Mouse (Mus musculus) CH12.LX (cell line): ENCODE data around the gene Mprip. TPM values are rescaled to one million over a fixed set of nuclear protein-coding genes. Genes with fewer than 3 reads are reported as not detected.

Source experiments
- DNase-seq: peaks from one replicate; pipeline ENCODE4 v3.0.0-alpha.2; 2013; ENCODE audit errors: extremely low read depth
- H3K27ac ChIP-seq: 2 replicates; pipeline ENCODE4 v1.5.1; 2012; ENCODE audit warnings: low read depth, mild to moderate bottlenecking, control low read depth, moderate library complexity; ENCODE audit not compliant: insufficient read depth
- H3K27me3 ChIP-seq: replicated peaks from 2 replicates; pipeline ENCODE3; 2012; ENCODE audit warnings: inconsistent platforms
- H3K36me3 ChIP-seq, 2 experiments: replicated peaks in 1 of 2; 2 replicates each; pipeline versions ENCODE3 to v1.6.1; 2012; ENCODE audit warnings: inconsistent platforms in 1 of 2, low read length in 1 of 2, mild to moderate bottlenecking in 1 of 2, mixed read lengths in 1 of 2, moderate library complexity in 1 of 2; ENCODE audit not compliant: control insufficient read depth in 1 of 2, insufficient read depth in 1 of 2
- H3K4me1 ChIP-seq, 2 experiments: 2 replicates each; pipeline ENCODE4 v1.6.1; 2012; ENCODE audit warnings: inconsistent platforms in 1 of 2, moderate library complexity in 1 of 2; ENCODE audit not compliant: insufficient read depth in 2 of 2, control insufficient read depth in 1 of 2
- H3K4me2 ChIP-seq: 2 replicates; pipeline ENCODE4 v1.6.1; 2012; ENCODE audit warnings: low read depth, mild to moderate bottlenecking, control low read depth; ENCODE audit not compliant: poor library complexity, insufficient read depth, severe bottlenecking
- H3K4me3 ChIP-seq, 3 experiments: fragments of 150-350 bp in 1 of 3; sonication (generic) in 1 of 3; replicated peaks in 1 of 3; 2 replicates each; pipeline versions ENCODE3 to v1.5.1; 2011 to 2012; ENCODE audit warnings: low read depth in 2 of 3, low read length in 2 of 3, mild to moderate bottlenecking in 2 of 3, moderate library complexity in 2 of 3, control low read depth in 1 of 3, improper control_type of control experiment in 1 of 3, inconsistent platforms in 1 of 3, mixed read lengths in 1 of 3; ENCODE audit not compliant: poor library complexity in 1 of 3
- H3K79me2 ChIP-seq: replicated peaks from 2 replicates; pipeline ENCODE4 v1.6.1; 2012; ENCODE audit warnings: mild to moderate bottlenecking, moderate library complexity; ENCODE audit not compliant: control insufficient read depth, poor library complexity, insufficient read depth, severe bottlenecking; ENCODE audit errors: extremely low read depth
- H3K9ac ChIP-seq: 2 replicates; pipeline ENCODE4 v1.6.1; 2012; ENCODE audit warnings: low read depth, mild to moderate bottlenecking, control low read depth, moderate library complexity; ENCODE audit not compliant: insufficient read depth
- H3K9me3 ChIP-seq: replicated peaks from 2 replicates; pipeline ENCODE3; 2012; ENCODE audit warnings: low read length, inconsistent platforms, mixed read lengths
- BHLHE40 ChIP-seq: IDR thresholded peaks from 2 replicates; pipeline ENCODE4 v1.6.1; 2011; ENCODE audit warnings: mild to moderate bottlenecking, low read depth, low read length, improper control_type of control experiment
- CHD1 ChIP-seq: IDR thresholded peaks from 2 replicates; pipeline ENCODE4 v1.6.1; 2012; ENCODE audit warnings: low read depth, low read length, improper control_type of control experiment, inconsistent platforms
- CHD2 ChIP-seq: IDR thresholded peaks from 2 replicates; pipeline ENCODE4 v1.6.1; 2011; ENCODE audit warnings: low read length, improper control_type of control experiment
- CTCF ChIP-seq, 2 experiments: IDR thresholded peaks in 1 of 2; conservative IDR thresholded peaks in 1 of 2; 2 replicates each; pipeline ENCODE4 v1.5.1; 2011 to 2012; ENCODE audit warnings: low read depth in 2 of 2, low read length in 2 of 2, improper control_type of control experiment in 1 of 2, inconsistent platforms in 1 of 2, mild to moderate bottlenecking in 1 of 2, moderate library complexity in 1 of 2
- E2F4 ChIP-seq: IDR thresholded peaks from 2 replicates; pipeline ENCODE4 v1.6.1; 2011; ENCODE audit warnings: low read depth, low read length, improper control_type of control experiment; ENCODE audit not compliant: insufficient replicate concordance
- EP300 ChIP-seq: IDR thresholded peaks from 2 replicates; pipeline ENCODE4 v1.6.1; 2011; ENCODE audit warnings: low read length, improper control_type of control experiment
- ETS1 ChIP-seq: conservative IDR thresholded peaks from 2 replicates; pipeline ENCODE4 v1.6.1; 2012; ENCODE audit warnings: low read depth, mild to moderate bottlenecking, inconsistent platforms, low read length, improper control_type of control experiment, moderate library complexity
- GABPA ChIP-seq: IDR thresholded peaks from 2 replicates; pipeline ENCODE4 v1.6.1; 2012; ENCODE audit warnings: low read depth, low read length, improper control_type of control experiment, inconsistent platforms; ENCODE audit not compliant: insufficient replicate concordance
- HCFC1 ChIP-seq: IDR thresholded peaks from 2 replicates; pipeline ENCODE4 v1.6.1; 2012; ENCODE audit warnings: low read depth, mild to moderate bottlenecking, inconsistent platforms, low read length, improper control_type of control experiment
- JUN ChIP-seq: IDR thresholded peaks from 2 replicates; pipeline ENCODE4 v1.6.1; 2011; ENCODE audit warnings: low read depth, mild to moderate bottlenecking, low read length, improper control_type of control experiment, moderate library complexity; ENCODE audit not compliant: insufficient read depth
- MAFK ChIP-seq: IDR thresholded peaks from 2 replicates; pipeline ENCODE4 v1.6.1; 2011; ENCODE audit warnings: low read length, improper control_type of control experiment; ENCODE audit not compliant: insufficient replicate concordance
- MAX ChIP-seq: IDR thresholded peaks from 2 replicates; pipeline ENCODE4 v1.6.1; 2011; ENCODE audit warnings: low read length, improper control_type of control experiment
- MEF2A ChIP-seq: IDR thresholded peaks from 2 replicates; pipeline ENCODE4 v1.6.1; 2014; ENCODE audit warnings: low read depth, mild to moderate bottlenecking, inconsistent platforms, low read length, improper control_type of control experiment, borderline replicate concordance
- MYC ChIP-seq: IDR thresholded peaks from 2 replicates; pipeline ENCODE4 v1.6.1; 2011; ENCODE audit warnings: low read depth, mild to moderate bottlenecking, improper control_type of control experiment, low read length
- NRF1 ChIP-seq: IDR thresholded peaks from 2 replicates; pipeline ENCODE4 v1.6.1; 2014; ENCODE audit warnings: low read depth, mild to moderate bottlenecking, inconsistent platforms, low read length, improper control_type of control experiment, moderate library complexity
- PAX5 ChIP-seq: IDR thresholded peaks from 2 replicates; pipeline ENCODE4 v1.6.1; 2012; ENCODE audit warnings: low read length, inconsistent platforms, mixed read lengths
- POLR2A ChIP-seq: IDR thresholded peaks from 2 replicates; pipeline ENCODE4 v1.6.1; 2011; ENCODE audit warnings: low read depth, mild to moderate bottlenecking, improper control_type of control experiment, low read length
- POLR2AphosphoS2 ChIP-seq: IDR thresholded peaks from 2 replicates; pipeline ENCODE4 v1.6.1; 2011; ENCODE audit warnings: low read depth, low read length, improper control_type of control experiment
- RCOR1 ChIP-seq: conservative IDR thresholded peaks from 2 replicates; pipeline ENCODE4 v1.6.1; 2012; ENCODE audit warnings: low read depth, mild to moderate bottlenecking, inconsistent platforms, low read length, improper control_type of control experiment
- SIN3A ChIP-seq: IDR thresholded peaks from 2 replicates; pipeline ENCODE4 v1.6.1; 2012; ENCODE audit warnings: low read length, improper control_type of control experiment, inconsistent platforms
- TCF12 ChIP-seq: IDR thresholded peaks from 2 replicates; pipeline ENCODE4 v1.6.1; 2014; ENCODE audit warnings: low read depth, mild to moderate bottlenecking, inconsistent platforms, low read length, improper control_type of control experiment
- USF1 ChIP-seq: IDR thresholded peaks from 2 replicates; pipeline ENCODE4 v1.6.1; 2014; ENCODE audit warnings: low read depth, mild to moderate bottlenecking, inconsistent platforms, low read length, improper control_type of control experiment
- USF2 ChIP-seq: conservative IDR thresholded peaks from 2 replicates; pipeline ENCODE4 v1.6.1; 2011; ENCODE audit warnings: low read depth, low read length, improper control_type of control experiment
- ZC3H11A ChIP-seq: IDR thresholded peaks from 2 replicates; pipeline ENCODE4 v1.6.1; 2012; ENCODE audit warnings: low read depth, mild to moderate bottlenecking, inconsistent platforms, low read length, improper control_type of control experiment
- ZKSCAN1 ChIP-seq: IDR thresholded peaks from 2 replicates; pipeline ENCODE4 v1.6.1; 2012; ENCODE audit warnings: low read depth, inconsistent platforms, low read length, improper control_type of control experiment, borderline replicate concordance
- ZMIZ1 ChIP-seq: IDR thresholded peaks from 2 replicates; pipeline ENCODE4 v1.6.1; 2012; ENCODE audit warnings: low read depth, mild to moderate bottlenecking, inconsistent platforms, low read length, improper control_type of control experiment
- ZNF384 ChIP-seq: IDR thresholded peaks from 2 replicates; pipeline ENCODE4 v1.6.1; 2012; ENCODE audit warnings: low read depth, low read length, improper control_type of control experiment, inconsistent platforms
- dilution Hi-C: fragments of 300-500 bp; cut with MboI; formaldehyde crosslinking; loops from 2 replicates; pipeline ENCODE4 v1.14.3; 2020; ENCODE audit warnings: low sequenced_read_pairs; ENCODE audit not compliant: extremely low pct_unique_long_range_greater_than_20kb, extremely low pct_ligation_motif_present
- in situ Hi-C: fragments of 300-500 bp; cut with MboI; formaldehyde crosslinking; loops from 3 replicates; pipeline ENCODE4 v1.14.3; 2019; ENCODE audit warnings: low sequenced_read_pairs, low pct_ligation_motif_present, low pct_unique_long_range_greater_than_20kb, mixed read lengths
- polyA plus RNA-seq: library from polyadenylated mRNA; unstranded; fragments of >175 nt; gene quantifications from 2 replicates; pipeline ENCODE4 v1.2.1, GENCODE M21; 2012; ENCODE audit warnings: low read depth; ENCODE audit not compliant: insufficient read length
- total RNA-seq, 2 experiments: library from RNA; depleted of rRNA; stranded (reverse); fragments of 300-350 nt in 1 of 2; fragments of >200 nt in 1 of 2; gene quantifications; 2 replicates each; pipeline ENCODE4 v1.2.3; 2012 to 2014

Mprip gene
- total and polyA plus RNA-seq, 3 experiments: 50.6 to 59.5 (median 56.4) TPM

GRCm38 (mm10) chr11:59697572-59697971 is 36.5 kb downstream of the Mprip start:
- no peak for TF ChIP-seq POLR2AphosphoS2
- TF ChIP-seq JUN: no peak
- TF ChIP-seq ZKSCAN1: no peak
- no peak for TF ChIP-seq USF2
- TF ChIP-seq BHLHE40: no peak
- TF ChIP-seq CHD2: no peak
- no peak for TF ChIP-seq ZMIZ1
- TF ChIP-seq MAX: no peak
- TF ChIP-seq POLR2A: no peak
- no peak for TF ChIP-seq TCF12
- TF ChIP-seq MAFK: no peak
- no peak for TF ChIP-seq CTCF (conservative IDR thresholded peaks at IDR 0.05 in 1 of 2, IDR thresholded peaks at IDR 0.05 in 1 of 2; ENCODE audit: low read depth in 2 of 2, low read length in 2 of 2)
- TF ChIP-seq ETS1: no peak
- no peak for TF ChIP-seq MYC
- TF ChIP-seq, all 38 proteins: peak for 0
- Histone ChIP-seq H3K36me3 (peaks cover 3 to 42% of the 10 kb centered on the region in 2 experiments), H3K9me3 (no peaks in the 10 kb centered on the region), H3K79me2 (no peaks in the 10 kb centered on the region), H3K27ac (no peak overlapping the region), H3K4me3 (no peak overlapping the region), H3K4me2 (no peak overlapping the region), H3K9ac (no peak overlapping the region), H3K4me1 (no peaks in the 10 kb centered on the region), H3K27me3 (no peaks in the 10 kb centered on the region)
- no peak for DNase-seq
- in situ Hi-C loops (no loop called here), dilution Hi-C loops (no loop called here)

- H3K27ac ChIP-seq: no peak overlapping the region
- no peak overlapping the region for H3K4me2 ChIP-seq
- no peak overlapping the region for H3K9ac ChIP-seq
- dilution Hi-C loops (no loop called here), in situ Hi-C loops (no loop called here)
- H3K27me3 ChIP-seq: no peaks in the 10 kb centered on the region
- no peaks in the 10 kb centered on the region for H3K4me1 ChIP-seq
- H3K79me2 ChIP-seq: no peaks in the 10 kb centered on the region
- no peak for TF ChIP-seq ZNF384
- no peak for TF ChIP-seq GABPA
- TF ChIP-seq ZMIZ1: no peak
- TF ChIP-seq MAFK: no peak
- TF ChIP-seq JUN: no peak
- no peak for TF ChIP-seq MEF2A
- TF ChIP-seq EP300: no peak
- no peak for TF ChIP-seq SIN3A
- TF ChIP-seq PAX5: no peak
- TF ChIP-seq ZC3H11A: no peak
- TF ChIP-seq E2F4: no peak
- TF ChIP-seq HCFC1: no peak
- no peak for TF ChIP-seq USF1
- no peak for TF ChIP-seq ETS1
- TF ChIP-seq POLR2A: no peak
- TF ChIP-seq RCOR1: no peak
- TF ChIP-seq NRF1: no peak
- no peak for TF ChIP-seq CHD1
- no peak overlapping the region for H3K4me3 ChIP-seq
- no peaks in the 10 kb centered on the region for H3K9me3 ChIP-seq
- no peak for DNase-seq
- peaks cover 3 to 47% of the 10 kb centered on the region in 2 experiments for H3K36me3 ChIP-seq
Observed at GRCm38 (mm10) chr11:59700787-59701186, 39.7 kb downstream of the Mprip start.
